Mouse (Mus musculus) gonadal fat pad, adult 2 months (tissue): ENCODE measurements around the gene Tle3. TPM values are rescaled to one million over a fixed set of nuclear protein-coding genes. Genes with fewer than 3 reads are reported as not detected.

Experiments used
- DNase-seq: peaks from one replicate; pipeline ENCODE4 v3.0.0-alpha.2; 2012; ENCODE audit warnings: low read depth
- polyA plus RNA-seq: library from polyadenylated mRNA; depleted of rRNA; stranded (reverse); fragments of >200 nt; gene quantifications from 2 replicates; pipeline ENCODE4 v1.2.3, GENCODE M21; 2012; rRNA removed

Gene Tle3
- polyA plus RNA-seq: 50.6 and 59.8 TPM in 2 replicates

- no peak for DNase-seq
These were observed at the start of gene Tle3 for GRCm38 (mm10) chr9:61371755-61372509. TSS of gene Tle3 (plus strand) at chr9:61372366.

- DNase-seq: no peak
These were observed 48.9 kb upstream of the Tle3 start for GRCm38 (mm10) chr9:61323221-61323620.

DNA sequence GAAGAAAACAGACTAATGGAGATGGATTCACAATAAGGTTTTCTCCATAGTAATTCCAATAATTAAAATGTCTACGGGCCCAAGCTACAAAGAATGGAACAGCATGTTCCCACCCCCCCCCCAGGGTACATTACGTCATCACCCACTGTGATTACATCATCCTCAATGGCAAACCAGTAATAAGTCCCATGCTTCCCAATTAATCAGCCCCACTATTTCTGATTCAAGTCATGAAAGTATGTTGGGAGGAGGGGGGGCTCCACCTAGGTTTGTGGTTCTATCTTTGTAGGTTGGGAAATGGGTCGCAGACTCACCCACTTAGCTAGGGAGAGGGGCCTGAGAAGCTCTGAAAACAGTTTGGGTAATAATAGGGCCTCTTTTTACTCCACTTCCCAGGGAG lies 48.3 kb upstream of the Tle3 start:
- DNase-seq: no peak

GRCm38 (mm10) chr9:61324354-61324753 lies 47.8 kb upstream of the Tle3 start:
- DNase-seq: no peak

DNA sequence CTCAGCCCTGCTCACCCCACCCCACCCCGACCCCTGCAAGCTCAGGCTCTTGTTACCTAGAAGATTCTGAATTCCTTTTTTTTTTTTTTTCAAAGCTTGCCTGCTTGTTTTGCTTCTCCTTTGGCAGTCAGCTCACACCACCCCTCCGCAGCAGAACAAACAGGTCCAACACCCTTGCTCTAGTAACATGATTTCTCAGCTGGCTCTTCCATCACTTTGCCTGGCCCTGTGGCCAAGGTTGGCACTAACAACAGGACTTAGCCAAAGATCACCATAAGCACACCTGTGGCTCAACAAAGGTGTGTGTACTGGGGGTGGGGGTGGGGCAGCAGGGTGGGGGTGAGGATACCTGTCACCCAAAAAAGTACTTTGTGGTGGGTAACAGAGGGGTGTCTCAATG lies 47.2 kb upstream of the Tle3 start:
- no peak for DNase-seq

DNA sequence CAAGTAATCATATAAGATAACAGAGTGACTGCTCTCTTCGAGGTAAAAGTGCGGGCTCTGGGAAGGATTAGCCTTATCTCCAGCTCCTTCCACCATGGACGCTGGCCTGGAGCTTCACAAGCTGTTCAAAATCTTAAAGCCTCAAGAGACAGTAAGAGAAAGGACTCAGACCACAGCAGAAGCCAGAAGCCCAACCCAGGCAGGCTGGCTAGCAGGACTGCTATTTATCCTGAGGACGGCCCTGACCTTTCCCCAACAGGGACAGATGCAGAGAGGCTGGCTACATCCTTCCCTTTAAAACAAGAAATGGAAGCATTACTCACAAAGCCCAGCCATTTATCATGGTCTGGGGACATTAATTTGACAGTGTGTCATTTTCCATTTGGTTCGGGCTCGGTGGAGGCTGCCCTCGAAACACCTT lies 46.2 kb upstream of the Tle3 start:
- no peak for DNase-seq

- no peak for DNase-seq
These were observed 45.2 kb upstream of the Tle3 start for GRCm38 (mm10) chr9:61326922-61327321.

DNA sequence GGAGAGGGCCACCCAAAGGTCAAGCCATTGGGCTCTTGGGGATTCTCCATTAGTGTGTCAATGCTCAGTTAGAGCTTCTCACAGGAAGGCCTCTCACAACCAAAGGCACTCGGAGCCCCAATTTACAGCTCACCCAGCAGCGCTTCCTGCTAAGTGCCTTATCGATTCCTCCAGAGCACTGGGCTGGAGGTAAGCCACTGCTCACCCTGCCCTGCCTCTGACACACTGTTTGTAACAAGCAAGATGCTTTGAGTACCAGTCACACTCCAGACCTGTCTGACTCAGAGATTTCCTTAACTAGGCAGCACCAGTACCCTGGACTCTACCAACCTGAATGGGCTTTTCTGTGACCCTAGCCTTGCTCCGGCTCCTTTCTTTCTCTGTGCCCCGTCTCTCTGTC lies 44.0 kb upstream of the Tle3 start:
- no peak for DNase-seq

GRCm38 (mm10) chr9:61330747-61331146 lies 41.4 kb upstream of the Tle3 start:
- DNase-seq: no peak

- DNase-seq: no peak
These were observed 39.8 kb upstream of the Tle3 start for GRCm38 (mm10) chr9:61332226-61332936.

GRCm38 (mm10) chr9:61336179-61336578 lies 36.0 kb upstream of the Tle3 start:
- DNase-seq: no peak

GRCm38 (mm10) chr9:61336591-61337587 lies 35.3 kb upstream of the Tle3 start:
- no peak for DNase-seq

- DNase-seq: no peak
These were observed 34.5 kb upstream of the Tle3 start for GRCm38 (mm10) chr9:61337665-61338064.

- no peak for DNase-seq
These were observed 32.9 kb upstream of the Tle3 start for GRCm38 (mm10) chr9:61339311-61339710.

DNA sequence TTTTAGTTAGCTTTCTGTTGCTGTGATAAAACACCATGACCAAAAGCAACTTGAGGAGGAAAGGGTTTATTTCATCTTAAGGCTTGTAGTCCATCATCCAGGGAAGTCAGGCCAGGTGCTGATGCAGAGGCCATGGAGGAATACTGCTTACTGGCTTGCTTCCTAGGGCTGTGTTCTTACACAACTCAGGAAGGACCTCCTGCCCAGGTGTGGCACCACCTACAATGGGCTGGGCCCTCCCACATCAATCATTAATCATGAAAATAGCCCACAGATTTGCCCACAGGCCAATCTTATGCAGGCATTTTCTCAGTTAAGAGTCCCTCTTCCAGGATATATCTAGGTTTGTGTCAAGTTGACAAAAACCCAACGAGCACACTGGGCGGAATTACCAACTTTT lies 31.8 kb upstream of the Tle3 start:
- DNase-seq: no peak

DNA sequence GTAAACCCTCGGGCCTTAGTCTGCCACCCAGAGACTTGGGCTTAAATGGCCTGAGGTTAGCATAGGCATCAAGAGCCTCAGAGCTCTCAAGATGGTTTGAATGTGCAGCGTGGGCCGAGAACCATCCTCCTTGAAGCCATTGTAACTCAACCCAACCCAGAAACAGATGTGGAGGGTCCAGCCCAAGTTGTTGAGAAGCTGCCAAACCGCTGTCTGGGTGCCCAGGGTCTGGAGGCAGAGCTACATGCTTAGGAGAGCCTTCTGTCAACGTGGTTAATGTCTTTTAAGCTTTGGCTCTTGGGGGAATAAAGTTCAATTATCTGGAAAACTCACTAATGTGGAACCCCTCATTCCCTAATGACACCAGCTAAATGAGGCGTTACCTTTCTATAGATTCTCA lies 29.9 kb upstream of the Tle3 start:
- DNase-seq: no peak

GRCm38 (mm10) chr9:61344684-61345083 lies 27.5 kb upstream of the Tle3 start:
- DNase-seq: no peak

GRCm38 (mm10) chr9:61347011-61347410 lies 25.2 kb upstream of the Tle3 start:
- DNase-seq: no peak

GRCm38 (mm10) chr9:61348036-61348435 lies 24.1 kb upstream of the Tle3 start:
- no peak for DNase-seq

- DNase-seq: no peak
These were observed 23.6 kb upstream of the Tle3 start for GRCm38 (mm10) chr9:61348616-61349015.

DNA sequence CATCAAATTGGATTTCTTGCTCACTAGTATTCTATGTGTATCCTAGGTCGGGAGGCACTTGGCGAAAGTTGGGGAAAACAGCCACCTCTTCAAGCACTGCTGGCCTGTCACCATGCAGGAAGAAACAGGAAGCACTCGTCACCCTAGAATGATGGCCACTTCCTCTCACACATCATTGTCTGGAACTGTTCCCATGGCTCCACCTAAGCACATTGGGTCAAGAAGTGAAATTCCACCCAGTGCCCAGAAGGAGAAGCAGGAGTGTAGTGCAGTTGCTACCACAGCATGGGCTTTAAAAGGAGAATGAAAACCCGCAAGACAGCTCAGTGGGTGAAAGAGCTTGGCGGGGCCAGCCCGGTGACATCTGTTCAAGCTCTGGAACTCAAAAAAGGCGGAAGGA lies 22.5 kb upstream of the Tle3 start:
- DNase-seq: no peak

DNA sequence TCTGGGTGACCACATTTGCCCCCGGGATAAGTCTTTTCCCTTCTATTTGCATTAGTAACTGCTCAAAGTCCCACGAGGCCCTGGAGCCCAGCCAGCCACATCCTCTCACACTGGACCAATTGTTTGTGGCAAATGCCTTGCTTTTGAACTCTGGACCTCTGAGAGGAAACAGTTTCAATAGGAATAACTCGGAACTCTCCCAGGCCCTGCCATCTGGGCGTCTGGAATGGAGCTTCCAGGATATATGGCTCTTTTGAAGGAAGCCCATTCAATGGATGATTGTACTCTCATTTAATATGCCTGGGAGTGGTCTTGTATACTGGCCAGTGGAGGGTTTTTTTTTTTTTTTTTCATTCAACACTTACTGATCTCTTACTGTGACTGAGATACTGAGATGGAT lies 21.0 kb upstream of the Tle3 start:
- no peak for DNase-seq
